Mouse (Mus musculus) ES-CJ7 (cell line): Measurements from ENCODE around the gene Trem3.

Experiments used
- DNase-seq: peaks from one replicate; pipeline ENCODE4 v3.0.0; 2011; ENCODE audit warnings: low read depth, low spot score

Trem3 gene

DNA sequence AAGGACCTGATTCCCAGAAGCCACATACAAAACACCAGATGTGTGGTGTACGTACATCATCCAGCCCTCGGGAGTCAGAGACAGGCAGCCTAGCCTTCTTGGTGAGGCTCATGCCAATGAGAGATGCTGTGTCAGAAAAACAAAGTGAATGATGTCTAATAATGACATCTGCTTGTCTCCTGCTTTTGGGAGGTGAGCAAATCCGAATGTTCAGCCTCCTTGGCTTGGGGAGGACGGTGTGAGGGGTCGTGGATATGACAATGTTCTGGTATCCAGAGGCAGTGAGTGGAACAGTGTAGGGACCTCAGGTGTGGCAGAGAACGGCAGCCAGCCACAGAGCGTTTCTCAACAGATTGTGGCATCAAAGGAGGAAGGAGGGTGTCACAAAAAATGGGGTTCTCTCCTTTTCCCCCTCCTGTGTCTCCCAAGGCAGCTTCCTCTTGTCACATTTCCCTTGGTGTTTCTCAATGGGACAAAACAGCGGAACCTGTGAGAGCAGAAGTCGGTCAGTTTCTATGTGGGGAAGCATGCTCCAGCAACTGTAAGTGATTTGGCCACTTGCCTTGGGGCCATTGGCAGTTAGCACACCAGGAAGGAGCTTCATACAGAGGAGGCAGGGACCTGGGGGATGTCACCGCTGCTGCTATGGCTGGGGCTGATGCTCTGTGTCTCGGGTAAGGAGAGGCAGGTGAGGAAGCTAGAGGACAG is at the start of gene Trem3:
Trem3 (plus strand) TSS at position 557 of the 708 bp plus-strand sequence.
- no peak for DNase-seq

DNA sequence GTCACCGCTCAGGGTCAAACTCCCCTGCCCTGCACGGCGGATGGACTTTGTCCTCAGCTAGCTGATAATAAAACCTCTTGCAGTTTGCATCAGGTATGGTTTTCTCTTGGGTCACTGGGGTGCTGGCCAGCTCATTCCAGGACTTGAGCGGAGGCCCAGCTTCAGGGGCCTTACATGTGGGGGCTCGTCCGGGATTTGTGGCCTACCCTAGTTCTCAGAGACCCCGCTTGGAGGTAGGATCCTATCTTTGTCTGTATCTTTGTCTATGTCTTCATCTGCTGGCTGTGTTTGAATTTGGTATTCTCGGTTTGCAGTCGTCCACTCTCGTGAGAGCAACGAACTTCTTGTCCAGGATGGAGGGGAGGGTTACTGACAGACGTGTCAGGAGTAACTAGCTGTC is 44.5 kb upstream of the Trem3 start:
- DNase-seq: no peak

DNA sequence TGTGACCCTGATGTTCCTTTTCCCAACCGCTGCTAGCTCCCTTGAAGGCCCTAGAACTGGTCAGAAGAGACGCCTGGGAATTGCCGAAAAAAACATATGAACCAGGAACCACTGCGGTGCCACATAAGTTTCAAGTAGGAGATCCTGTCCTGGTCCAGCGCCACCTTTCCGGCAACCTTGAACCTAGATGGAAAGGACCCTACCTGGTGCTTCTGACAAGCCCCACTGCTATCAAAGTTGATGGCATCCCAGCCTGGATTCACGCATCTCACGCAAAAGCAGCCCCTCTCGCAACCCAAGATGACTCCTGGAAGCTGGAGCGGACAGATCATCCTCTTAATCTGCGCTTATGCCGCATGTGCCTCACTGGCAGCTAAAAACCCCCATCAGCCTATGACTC is 35.0 kb upstream of the Trem3 start:
- no peak for DNase-seq

DNA sequence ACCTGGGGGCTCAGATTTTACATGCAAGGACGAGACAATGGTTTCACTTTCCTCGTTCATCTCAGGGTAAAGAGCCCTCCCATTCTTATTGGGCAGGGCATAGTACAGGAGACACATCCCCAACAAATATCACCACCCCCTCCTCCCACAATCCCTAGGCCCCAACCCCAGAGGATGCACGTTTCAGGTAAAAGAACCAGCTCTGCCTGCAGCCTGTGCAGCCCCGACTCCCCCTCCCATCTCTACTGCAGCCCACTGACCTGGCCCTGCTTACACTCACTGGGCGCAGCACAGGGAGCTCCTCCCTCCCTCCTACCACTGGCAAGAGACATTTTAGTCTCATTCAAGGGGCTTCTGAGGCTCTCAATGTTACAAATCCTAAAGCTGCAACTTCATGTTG is 34.1 kb upstream of the Trem3 start:
- no peak for DNase-seq

DNA sequence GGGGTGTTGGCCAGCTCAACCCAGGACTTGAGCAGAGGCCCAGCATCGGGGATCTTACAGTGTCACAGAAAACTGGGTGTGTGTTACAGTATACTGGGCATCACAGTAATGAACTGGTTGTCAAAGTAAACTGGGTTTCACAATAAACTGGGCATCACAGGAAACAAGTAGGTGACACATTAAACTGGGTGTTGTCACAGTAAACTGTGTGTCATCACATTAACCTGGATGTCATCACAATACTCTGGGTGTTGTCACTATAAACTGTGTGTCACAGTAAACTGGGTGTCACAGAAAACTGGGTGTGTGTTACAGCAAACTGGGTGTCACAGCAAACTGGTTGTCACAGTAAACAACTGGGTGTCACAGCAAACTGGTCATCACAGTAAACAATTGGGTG is 32.1 kb upstream of the Trem3 start:
- no peak for DNase-seq

DNA sequence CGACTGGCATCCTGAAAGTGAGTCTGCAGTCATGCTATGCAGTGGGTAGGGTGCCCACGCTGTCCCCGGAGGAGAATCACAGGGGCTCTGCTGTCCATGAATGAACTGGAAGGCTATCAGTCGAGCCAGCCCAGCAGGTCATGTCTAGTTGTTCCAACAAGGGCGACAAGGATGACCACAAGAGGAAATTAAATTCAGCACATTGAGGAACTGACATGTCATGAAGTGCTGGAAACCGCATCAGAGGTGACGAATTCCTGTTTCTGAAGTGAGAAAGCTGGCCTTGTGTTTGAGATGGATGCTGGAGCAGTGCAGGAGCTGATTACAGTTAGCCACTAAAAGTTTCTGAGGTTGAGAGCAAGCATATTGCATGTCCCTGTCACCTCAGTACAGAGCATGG is 16.9 kb upstream of the Trem3 start:
- no peak for DNase-seq

DNA sequence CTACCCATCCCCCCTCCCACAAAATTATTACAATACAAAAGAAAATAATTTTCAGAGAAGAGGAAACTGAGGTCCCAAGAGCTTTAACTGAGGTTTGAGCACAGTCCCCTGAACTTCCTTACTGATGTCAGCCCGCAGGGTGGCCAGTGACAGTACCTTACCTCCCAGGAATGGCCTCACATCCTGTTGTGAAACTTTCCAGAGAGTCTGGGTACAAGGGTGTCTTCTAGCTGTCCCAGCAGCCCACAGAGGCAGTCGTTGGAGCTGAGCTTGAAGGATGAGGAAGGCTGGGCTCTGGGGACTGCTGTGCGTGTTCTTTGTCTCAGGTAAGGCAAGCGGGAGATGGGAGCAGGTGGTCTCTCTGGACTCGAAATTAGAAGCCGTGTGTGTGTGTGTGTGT is 15.1 kb upstream of the Trem3 start, which contains the start of gene Trem1:
Trem1 (plus strand) TSS at position 251 of the 400 bp plus-strand sequence.
- DNase-seq: no peak

DNA sequence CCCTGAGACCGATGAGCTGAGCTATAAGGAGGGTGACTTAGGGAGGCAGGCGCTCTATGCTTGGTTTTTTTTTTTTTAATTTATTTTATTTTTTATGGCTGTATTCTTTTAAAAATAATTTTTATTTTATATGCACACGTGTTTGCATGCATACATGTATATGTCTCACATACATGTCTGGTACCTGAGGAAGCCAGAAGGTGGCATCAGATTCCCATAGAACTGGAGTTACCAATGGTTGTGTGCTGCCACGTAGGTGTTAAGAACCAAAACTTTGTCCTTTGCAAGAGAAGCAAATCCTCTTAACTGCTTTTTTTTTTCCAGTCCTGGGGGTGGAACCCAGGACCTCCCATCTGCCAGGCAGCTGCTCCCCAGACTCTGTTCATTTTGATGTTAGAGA is 13.8 kb upstream of the Trem3 start:
- DNase-seq: no peak

DNA sequence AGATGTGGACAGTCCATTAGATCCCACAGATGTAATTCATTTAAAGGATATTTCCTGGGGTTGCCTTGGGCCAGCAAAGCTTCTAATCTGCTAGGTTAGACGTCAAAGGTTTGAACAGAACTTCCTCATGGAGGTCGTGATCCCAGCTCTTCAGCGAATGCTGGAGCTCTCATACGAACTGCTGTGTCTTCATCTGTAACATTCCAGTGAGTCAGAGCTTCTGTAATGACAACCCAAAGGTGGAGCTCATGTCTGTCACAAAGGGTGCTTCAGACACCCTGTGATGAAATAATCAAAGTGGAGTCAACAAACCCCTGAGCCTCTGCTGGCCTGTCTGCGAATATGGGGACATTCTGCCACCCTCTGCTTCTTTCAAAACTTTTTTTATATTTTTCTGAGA is 13.0 kb upstream of the Trem3 start:
- DNase-seq: no peak

DNA sequence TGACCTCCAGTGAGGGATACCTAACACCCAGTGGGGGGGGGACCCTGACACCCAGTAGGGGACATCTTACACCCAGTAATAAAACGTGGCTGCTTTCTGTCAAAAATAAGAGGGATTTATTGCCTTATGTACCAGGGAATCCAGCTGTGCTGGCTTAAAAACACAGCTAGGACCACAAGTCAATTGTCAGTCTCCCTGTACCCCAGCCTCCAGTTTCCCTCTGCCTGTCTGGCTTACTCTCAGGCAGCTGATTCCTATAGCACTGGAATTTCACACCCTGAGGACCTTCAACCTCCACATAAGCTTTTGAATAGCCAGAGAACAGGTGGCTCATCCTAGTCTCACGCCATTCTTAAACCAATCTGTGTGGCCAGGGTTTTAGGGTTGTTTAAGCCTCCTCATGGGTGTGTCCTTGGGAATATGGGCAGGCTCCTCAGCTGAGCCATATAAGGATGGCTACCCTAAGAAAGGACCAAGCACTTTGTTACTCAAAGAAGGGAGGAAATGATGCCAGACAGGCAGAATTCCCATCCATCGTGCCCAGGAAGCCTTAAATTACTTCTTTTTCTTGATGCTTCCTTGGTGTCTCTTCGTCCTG is 11.7 kb upstream of the Trem3 start:
- DNase-seq: no peak

DNA sequence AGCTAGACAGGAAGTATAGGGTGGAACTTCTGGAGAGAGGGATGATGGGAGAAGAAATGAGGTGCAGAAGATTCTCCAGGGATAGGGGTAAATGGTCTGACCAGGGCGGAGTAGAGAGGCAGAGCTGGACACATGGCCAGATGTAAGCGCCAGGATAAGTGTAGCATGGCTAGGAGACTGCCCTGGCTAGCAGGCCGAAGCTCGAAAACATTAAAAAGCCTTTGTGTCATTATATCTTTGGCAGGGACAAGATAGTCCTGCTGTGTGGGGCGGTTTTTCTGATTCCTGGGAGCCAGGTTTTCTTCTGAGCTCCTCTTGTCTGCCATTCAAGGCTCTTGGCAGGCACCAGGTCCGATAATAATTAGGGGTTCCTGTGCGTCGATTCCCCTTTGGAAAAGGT is 10.0 kb upstream of the Trem3 start:
- no peak for DNase-seq

DNA sequence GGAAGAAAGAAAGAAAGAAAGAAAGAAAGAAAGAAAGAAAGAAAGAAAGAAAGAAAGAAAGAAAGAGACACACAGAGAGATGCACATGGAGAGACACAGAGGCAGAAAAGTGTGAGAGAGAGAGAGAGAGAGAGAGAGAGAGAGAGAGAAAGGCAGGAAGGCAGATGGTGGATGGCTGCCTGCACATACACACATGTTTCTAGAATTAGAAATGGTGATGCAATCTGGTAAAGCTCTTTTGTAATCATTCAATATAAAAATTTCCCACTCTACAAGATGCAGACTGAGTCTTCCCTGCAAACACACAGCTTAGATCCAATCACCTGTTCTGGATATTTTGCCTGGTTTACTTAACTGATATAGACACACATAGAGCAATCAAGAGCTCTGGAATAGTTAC is 1.5 kb downstream of the Trem3 start:
- DNase-seq: no peak

DNA sequence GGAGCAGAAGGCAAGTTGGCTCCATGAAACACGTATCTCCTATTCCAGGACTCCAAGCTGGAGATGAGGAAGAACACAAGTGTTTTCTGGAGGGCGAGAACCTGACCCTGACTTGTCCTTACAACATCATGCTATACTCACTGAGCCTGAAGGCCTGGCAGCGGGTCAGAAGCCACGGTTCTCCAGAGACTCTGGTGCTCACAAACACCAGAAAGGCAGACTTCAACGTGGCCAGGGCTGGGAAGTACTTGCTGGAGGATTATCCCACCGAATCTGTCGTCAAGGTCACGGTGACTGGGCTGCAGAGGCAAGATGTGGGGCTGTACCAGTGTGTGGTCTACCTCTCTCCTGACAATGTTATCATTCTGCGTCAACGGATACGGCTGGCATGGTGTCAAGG is 1.9 kb downstream of the Trem3 start:
- DNase-seq: no peak

DNA sequence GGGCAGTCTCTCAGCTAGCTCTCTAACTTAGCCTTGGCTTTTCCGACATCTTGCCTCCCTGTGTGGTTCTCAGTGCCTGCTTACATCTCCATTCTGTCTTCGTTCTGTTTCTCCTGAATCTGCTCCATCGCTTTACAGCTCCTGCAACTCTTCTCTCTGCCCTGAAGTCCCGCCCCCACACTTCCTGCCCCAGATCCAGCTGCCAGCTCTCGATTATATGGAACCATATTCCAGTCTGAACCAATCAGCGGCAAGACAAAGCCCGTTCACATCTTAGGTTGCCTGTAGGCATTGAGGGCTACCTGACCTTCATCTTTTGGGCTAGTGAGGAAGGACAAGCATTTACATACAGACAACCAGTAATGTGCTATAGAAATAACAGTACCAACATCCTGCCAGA is 3.1 kb downstream of the Trem3 start:
- no peak for DNase-seq

DNA sequence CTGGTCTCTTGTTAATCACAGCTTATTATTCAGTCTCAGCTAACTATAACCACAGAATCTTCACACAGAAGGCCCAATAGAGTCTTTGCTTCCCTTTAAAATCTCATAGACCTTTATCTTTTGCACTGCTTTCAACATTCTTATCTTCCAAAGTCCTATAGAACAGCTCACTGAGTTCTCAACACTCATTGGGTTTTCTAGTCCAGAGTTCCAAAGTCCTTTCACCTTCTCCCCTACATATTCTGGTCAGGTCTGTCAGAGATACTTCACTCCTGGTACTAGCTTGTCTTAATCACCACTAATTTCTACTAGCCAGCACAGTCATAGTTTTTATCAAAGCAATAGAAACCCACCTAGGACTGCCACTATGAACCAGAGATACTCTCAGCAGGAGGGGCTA is 9.0 kb downstream of the Trem3 start:
- DNase-seq: no peak

DNA sequence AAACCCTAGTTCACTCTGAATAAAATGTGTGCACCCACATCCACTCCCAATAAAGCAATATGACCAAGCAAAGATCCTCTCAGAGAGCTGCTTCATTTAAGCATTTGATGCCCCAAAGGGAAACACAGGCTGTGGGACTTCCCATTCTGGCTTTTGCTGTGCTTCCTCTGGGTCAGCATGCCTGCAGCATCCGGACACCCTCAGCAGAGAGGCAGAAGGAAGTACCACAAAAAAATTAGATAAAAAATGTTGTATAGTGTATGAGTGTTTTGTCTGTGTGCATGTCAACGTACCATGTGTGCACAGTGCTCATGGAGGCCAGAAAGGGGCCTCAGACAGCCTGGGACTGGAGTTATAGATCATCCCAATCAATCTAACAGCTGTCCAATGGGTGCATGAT is 14.3 kb downstream of the Trem3 start:
- DNase-seq: no peak

DNA sequence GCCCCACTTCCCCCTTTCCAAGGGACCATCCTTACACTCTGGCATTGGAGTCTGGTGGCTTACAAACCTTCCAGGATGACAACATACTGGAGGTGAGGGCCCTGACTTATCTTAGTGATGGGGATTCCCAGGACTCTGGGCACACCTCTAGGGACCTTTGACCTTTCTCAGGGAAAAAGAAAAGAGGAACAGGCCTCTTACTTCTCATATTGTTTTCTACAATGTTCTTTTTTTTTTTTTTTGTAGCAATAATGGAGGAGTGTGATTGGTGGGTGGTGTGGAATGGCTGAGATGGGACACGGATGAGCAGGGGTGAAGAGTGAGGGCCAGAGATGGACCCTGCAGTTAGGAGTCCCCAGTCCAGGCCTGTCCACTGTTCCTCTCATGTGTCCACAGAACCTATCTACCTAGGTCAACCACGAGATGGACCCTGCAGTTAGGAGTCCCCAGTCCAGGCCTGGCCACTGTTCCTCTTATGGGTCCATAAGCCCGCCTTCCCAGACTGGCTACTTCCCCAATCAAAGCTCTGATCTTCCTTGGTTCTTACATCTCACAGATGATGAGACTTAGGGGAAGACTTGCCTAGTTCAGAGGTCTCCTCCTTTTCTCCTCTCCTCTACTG is 16.3 kb downstream of the Trem3 start, which contains the start of gene Treml4:
Treml4 (plus strand) TSS at position 555 of the 622 bp plus-strand sequence.
- DNase-seq: no peak

DNA sequence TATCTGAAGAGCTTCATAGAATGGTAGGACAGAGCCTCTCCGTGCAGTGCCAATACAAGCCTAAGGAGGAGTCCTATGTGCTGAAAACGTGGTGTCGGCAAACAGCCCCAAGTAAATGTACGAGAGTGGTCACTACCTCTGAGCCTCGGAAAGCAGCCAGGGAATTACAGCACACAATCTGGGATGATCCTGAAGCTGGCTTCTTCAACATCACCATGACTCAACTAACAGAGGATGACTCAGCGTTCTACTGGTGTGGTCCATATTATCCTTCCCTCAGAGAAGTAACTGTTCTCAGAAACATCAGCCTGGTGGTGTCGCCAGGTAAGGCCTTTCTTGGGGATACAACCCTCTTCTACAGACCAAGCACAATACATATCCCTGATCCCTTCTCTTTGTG is 17.1 kb downstream of the Trem3 start:
- no peak for DNase-seq

DNA sequence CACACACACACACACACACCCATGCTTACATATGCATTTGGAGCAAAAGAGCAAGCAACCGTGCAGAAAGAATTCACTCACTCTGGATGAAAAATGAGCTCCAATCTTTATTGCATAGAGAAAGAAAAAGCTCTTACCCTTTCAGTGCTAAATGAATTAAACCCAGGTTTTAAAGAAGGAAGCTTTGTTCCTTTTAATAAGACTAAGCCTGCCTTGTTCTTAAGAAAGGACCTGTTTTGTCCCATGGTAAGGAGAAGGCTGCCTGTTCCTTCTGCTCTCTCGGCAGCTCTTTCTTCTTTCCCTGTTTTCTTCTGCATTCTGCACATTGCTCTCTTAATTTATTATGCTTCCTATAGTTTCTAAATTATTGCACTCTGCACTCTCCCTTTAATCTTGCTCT is 18.6 kb downstream of the Trem3 start:
- no peak for DNase-seq

DNA sequence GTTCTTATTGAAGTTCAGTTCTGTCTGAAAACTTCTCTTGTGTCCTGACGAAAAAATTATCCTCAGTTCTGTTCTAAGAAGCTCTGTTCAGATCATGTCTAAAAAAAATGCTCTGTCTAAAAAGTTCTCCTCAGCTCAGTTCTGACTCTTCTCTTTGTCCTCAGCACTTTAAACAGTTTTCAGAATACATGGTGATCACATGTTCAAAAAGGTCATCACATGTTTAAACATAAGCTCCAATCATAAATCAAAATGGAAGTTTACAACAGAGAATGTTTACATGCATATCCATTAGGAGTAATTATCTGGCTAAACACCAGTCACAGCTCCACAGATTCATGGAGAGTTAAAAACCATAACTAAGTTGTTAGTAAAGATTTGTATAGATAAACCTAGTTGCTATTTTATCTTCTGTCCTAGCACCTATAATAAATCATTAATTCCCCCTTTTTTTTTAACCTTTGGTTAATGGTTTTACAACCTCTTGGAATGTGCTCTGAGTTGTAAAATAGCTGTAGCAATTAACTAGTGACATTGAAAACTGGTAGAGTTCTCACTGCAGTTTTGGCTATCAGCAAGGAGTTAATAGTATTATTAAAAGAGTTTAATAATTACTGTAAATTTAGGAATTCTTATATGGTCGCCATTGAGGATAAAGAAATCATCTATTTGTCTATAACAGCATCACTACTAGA is 19.2 kb downstream of the Trem3 start:
- DNase-seq: no peak

DNA sequence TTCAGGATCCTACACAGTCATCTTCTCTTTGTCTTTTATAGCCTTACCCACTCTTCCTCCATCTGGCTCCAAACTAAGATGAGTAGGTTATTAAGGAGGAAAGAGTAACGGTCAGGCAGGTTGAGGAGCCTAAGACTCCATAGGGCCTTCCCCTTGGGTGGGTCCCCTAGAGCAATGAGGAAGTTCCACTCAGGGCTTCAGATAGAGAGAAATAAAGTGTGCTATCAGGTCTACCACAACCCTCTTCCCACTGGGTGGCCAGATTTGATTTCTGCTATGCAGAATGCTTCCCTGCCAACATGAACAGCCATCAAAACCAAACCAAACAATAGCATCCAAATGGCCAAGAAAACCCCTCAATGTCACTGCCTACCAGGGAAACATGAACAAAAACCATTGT is 20.0 kb downstream of the Trem3 start:
- no peak for DNase-seq

DNA sequence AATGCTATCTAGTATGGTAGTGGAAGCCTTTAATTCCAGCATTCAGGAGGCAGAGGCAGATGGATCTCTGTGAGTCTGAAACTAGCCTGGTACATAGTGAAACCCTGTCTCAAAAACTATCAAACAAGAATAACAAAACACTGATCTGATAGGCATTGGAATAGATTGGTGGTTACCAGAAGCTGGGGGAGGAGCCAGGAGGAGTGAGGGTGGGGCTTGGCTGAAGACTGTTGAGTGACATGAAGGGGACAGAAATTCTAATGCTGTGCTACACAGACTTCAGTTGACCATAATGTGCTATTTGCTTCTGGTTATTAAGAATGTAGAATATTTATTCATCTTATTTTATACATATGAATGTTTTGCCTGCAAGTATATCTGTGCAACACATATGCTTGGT is 20.7 kb downstream of the Trem3 start:
- no peak for DNase-seq

DNA sequence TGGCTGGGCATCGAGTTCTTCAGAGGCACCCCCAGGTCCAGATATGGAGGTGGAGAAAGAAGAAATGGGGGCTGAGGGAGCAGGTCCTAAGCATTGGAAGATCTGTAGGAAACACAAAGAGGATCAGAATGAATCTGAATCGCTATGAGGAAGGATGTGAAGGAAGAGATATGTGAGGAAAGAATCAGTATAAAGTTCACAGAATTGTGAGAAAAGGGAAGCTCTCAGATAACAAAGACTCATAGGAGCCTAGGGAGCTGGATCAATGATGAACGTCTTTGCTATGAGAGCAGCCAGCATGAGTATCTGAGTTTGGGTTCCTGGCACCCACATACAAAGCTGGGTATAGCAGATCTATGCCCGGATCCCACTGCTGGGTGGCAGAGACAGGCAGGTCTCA is 22.3 kb downstream of the Trem3 start:
- no peak for DNase-seq
